Mouse (Mus musculus) adrenal gland (tissue): Measurements from ENCODE around the gene Klf7.

Experiments used
- intact Hi-C: fragments of 180-260 bp; cut with DNase I; formaldehyde crosslinking; loops from one replicate; pipeline ENCODE4 v1.15.1; 2025

The Klf7 gene

GRCm38 (mm10) chr1:64035087-64035791 lies 86.8 kb downstream of the Klf7 start:
- intact Hi-C loops: no loop called here

GRCm38 (mm10) chr1:64032502-64033231 lies 89.4 kb downstream of the Klf7 start:
- intact Hi-C loops: no loop called here

GRCm38 (mm10) chr1:64021986-64022385 lies 100.1 kb downstream of the Klf7 start:
- intact Hi-C loops: no loop called here

GRCm38 (mm10) chr1:64020672-64021635 lies 101.1 kb downstream of the Klf7 start:
- intact Hi-C loops: no loop called here

- intact Hi-C loops: no loop called here
Measured at GRCm38 (mm10) chr1:64019127-64019635, 102.9 kb downstream of the Klf7 start.

- intact Hi-C loops: no loop called here
Measured at GRCm38 (mm10) chr1:64018466-64019077, 103.5 kb downstream of the Klf7 start.

GRCm38 (mm10) chr1:64014091-64014490 lies 108.0 kb downstream of the Klf7 start:
- intact Hi-C loops: no loop called here

- intact Hi-C loops: no loop called here
Measured at GRCm38 (mm10) chr1:64008994-64009393, 113.1 kb downstream of the Klf7 start.

GRCm38 (mm10) chr1:64008031-64008430 lies 114.1 kb downstream of the Klf7 start:
- intact Hi-C loops: no loop called here

GRCm38 (mm10) chr1:64005194-64005593 lies 116.9 kb downstream of the Klf7 start:
- intact Hi-C loops: no loop called here

GRCm38 (mm10) chr1:64003525-64004291 lies 118.4 kb downstream of the Klf7 start:
- intact Hi-C loops: no loop called here

- intact Hi-C loops: no loop called here
Measured at GRCm38 (mm10) chr1:64002036-64002435, 120.0 kb downstream of the Klf7 start.

GRCm38 (mm10) chr1:64000597-64000996 lies 121.5 kb downstream of the Klf7 start:
- intact Hi-C loops: no loop called here

GRCm38 (mm10) chr1:63999481-63999880 lies 122.6 kb downstream of the Klf7 start:
- intact Hi-C loops: no loop called here

- intact Hi-C loops: no loop called here
Measured at GRCm38 (mm10) chr1:63998901-63999300, 123.2 kb downstream of the Klf7 start.

GRCm38 (mm10) chr1:63998139-63998538 lies 123.9 kb downstream of the Klf7 start:
- intact Hi-C loops: no loop called here

GRCm38 (mm10) chr1:63995828-63996227 lies 126.3 kb downstream of the Klf7 start:
- intact Hi-C loops: no loop called here

- intact Hi-C loops: no loop called here
Measured at GRCm38 (mm10) chr1:63995137-63995492, 127.0 kb downstream of the Klf7 start.

- intact Hi-C loops: no loop called here
Measured at GRCm38 (mm10) chr1:63994248-63995136, 127.6 kb downstream of the Klf7 start.
